Mouse (Mus musculus): Measurements from ENCODE around the gene Spaca1. TPM values are rescaled to one million over a fixed set of nuclear protein-coding genes. Genes with fewer than 3 reads are reported as not detected.

The Spaca1 gene
- polyA plus RNA-seq (2014; fragmentation: Illumina TruSeq; extraction: RNeasy Lipid Tissue Mini Kit (QIAGEN cat#74804); ENCODE audit: low read depth, low replicate concordance): 4.2 TPM

DNA sequence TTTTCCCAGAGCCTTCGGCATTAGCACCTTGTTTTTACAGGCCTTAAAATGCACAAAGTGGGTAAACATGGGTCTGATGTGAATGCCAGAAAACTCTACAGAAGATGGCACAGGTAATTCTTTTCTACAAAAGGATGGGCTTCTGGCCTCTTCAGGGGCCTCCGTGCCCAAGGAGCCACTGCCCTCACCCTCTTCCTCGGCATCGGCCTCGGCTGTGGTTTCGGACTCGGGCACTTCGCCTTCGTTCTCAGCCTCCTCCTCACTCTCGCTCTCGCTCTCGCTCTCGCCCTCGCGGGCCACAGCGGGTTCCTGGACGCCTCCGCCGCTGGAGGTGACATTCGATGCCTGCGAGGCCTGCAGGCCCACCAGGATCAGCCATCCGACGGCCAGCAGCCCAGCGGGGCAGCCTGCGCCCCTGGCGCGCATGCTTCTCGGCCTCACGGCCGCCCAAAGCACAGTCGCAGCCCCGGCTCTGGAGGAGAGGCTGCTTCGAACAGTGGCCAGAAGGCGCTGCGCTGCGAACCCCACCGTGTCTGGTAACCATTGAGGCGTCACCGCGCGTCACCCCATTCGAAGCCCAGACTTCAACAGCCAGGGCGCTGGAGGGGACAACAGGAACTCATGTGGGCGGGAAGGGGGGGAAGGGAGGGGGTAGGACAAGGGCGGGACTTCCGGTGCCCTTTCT is at the start of gene Spaca1:
Spaca1 (minus strand) TSS at position 621 of the 685 bp plus-strand sequence.

Other genes starting within 250 kb of the Spaca1 start
- 2.4 TPM for gene Cnr1, start 125.6 kb downstream of the Spaca1 start, polyA plus RNA-seq (2014; fragmentation: Illumina TruSeq; extraction: RNeasy Lipid Tissue Mini Kit (QIAGEN cat#74804); ENCODE audit: low read depth, low replicate concordance)

All from adipose tissue, adult 10 weeks (tissue).